Mouse (Mus musculus) liver, embryonic 14.5 days (tissue): ENCODE results near the gene Huwe1.

Source experiments
- CTCF ChIP-seq: IDR thresholded peaks from 2 replicates; pipeline ENCODE4 v1.5.1; 2016; ENCODE audit warnings: antibody characterized with exemption, low read depth, control low read depth
- EP300 ChIP-seq: IDR thresholded peaks from 2 replicates; pipeline ENCODE4 v1.6.1; 2016; ENCODE audit warnings: antibody characterized with exemption, low read depth

GRCm38 (mm10) chrX:151804388-151804787 lies 3.8 kb downstream of the Huwe1 start:
- no peak for TF ChIP-seq CTCF
- TF ChIP-seq EP300, result no peak
